Mouse (Mus musculus) thymus, adult 2 months (tissue): Measurements from ENCODE around the gene Zbtb22.

Experiments
- CTCF ChIP-seq: fragments of 200-500 bp; IDR thresholded peaks from 2 replicates; pipeline ENCODE4 v1.5.1; 2012; ENCODE audit warnings: mild to moderate bottlenecking, control low read depth, low read length, moderate library complexity, borderline replicate concordance; ENCODE audit not compliant: control insufficient read depth, poor library complexity, insufficient read depth; ENCODE audit errors: extremely low read depth
- POLR2A ChIP-seq: fragments of 200-500 bp; IDR thresholded peaks from 2 replicates; pipeline ENCODE4 v1.6.1; 2012; ENCODE audit warnings: mild to moderate bottlenecking, low read length, control low read depth, moderate library complexity; ENCODE audit not compliant: control insufficient read depth, poor library complexity, insufficient read depth; ENCODE audit errors: extremely low read depth

- TF ChIP-seq POLR2A, result no peak
- TF ChIP-seq CTCF, result no peak
These were observed 14.8 kb upstream of the Zbtb22 start for GRCm38 (mm10) chr17:33900989-33901314.
